In genomic region chr5:122411892-122412291, GRCm38 (mm10) we compare ENCODE assay signal across 24 mouse cellular contexts.
"Had no signal": no experiment of that assay in that cellular context is flagged by ENCODE, and none has a peak within 500 bp of the region (broad histone marks: within the 10 kb centered on the region; RNA-seq: fewer than 3 reads in every experiment).

No protein-coding gene starts in this region.

- H3K4me2 ChIP-seq: hindbrain, embryonic 12.5 days; hindbrain, embryonic 14.5 days; intestine, embryonic 15.5 days; limb, embryonic 12.5 days; liver, embryonic 11.5 days had no signal

- H3K27me3 ChIP-seq: hindbrain, embryonic 12.5 days; intestine, embryonic 15.5 days; limb, embryonic 12.5 days had no signal

- H3K4me1 ChIP-seq: heart, embryonic 10.5 days; hindbrain, embryonic 10.5 days; hindbrain, embryonic 12.5 days; limb, embryonic 10.5 days; limb, embryonic 12.5 days had no signal

- H3K27ac ChIP-seq: heart, adult 2 months; heart, embryonic 10.5 days; hindbrain, embryonic 10.5 days; hindbrain, embryonic 12.5 days; hindbrain, embryonic 14.5 days; intestine, embryonic 15.5 days; layer of hippocampus, adult 2 months; left cerebral cortex, adult 2 months; limb, embryonic 10.5 days; limb, embryonic 12.5 days had no signal

- H3K9ac ChIP-seq: hindbrain, embryonic 12.5 days; hindbrain, embryonic 14.5 days; intestine, embryonic 15.5 days; limb, embryonic 12.5 days had no signal

- H3K9me3 ChIP-seq: heart, embryonic 10.5 days; hindbrain, embryonic 12.5 days; intestine, embryonic 15.5 days; limb, embryonic 10.5 days; limb, embryonic 12.5 days had no signal

- ATAC-seq: hindbrain, embryonic 16.5 days; inflammation-experienced regulatory T-cells, adult 6 months; intestine, embryonic 15.5 days; intestine, postnatal 0 days had no signal

- DNase-seq: gastrocnemius, adult 2 months; gastrocnemius, postnatal 10 days; gastrocnemius, postnatal 25 days; heart, postnatal 10 days; heart, postnatal 4 days; kidney, adult 18-20 months; kidney, adult 8-10 months; kidney, postnatal 10 days; kidney, postnatal 25 days; liver had no signal

- H3K4me3 ChIP-seq: gastrocnemius, adult 2 months; heart, adult 2 months; heart, embryonic 10.5 days; hindbrain, embryonic 10.5 days; hindbrain, embryonic 12.5 days; intestine, embryonic 15.5 days; layer of hippocampus, adult 2 months; left cerebral cortex, adult 2 months; limb, embryonic 10.5 days; limb, embryonic 12.5 days had no signal
